Mouse (Mus musculus) heart, embryonic 11.5 days (tissue): ENCODE measurements at regions not wholly inside any gene's neighbourhood (a gene's known extent, or its start where the extent isn't known, plus 50 kb on each side); places are given as distances from the start of the nearest gene placed in this dataset.

ENCODE experiments used
- ATAC-seq: fragments of 200-750 bp; cut with Nextera tagmentation; replicated peaks from 2 replicates; pipeline ENCODE4 v1.8.0; 2017; ENCODE audit warnings: moderate library complexity; ENCODE audit not compliant: insufficient number of reproducible peaks, low FRiP score, low TSS enrichment
- H3K27ac ChIP-seq: fragments of 300-500 bp; sonication (generic); 2 replicates; pipeline ENCODE4 v1.5.1; 2014; ENCODE audit warnings: mild to moderate bottlenecking, low read depth, low read length
- H3K27me3 ChIP-seq: fragments of 300-500 bp; sonication (generic); 2 replicates; pipeline ENCODE4 v1.6.1; 2014; ENCODE audit warnings: mild to moderate bottlenecking, low read length, mixed read lengths; ENCODE audit not compliant: control insufficient read depth, insufficient read depth
- H3K36me3 ChIP-seq: fragments of 300-500 bp; sonication (generic); 2 replicates; pipeline ENCODE4 v1.6.1; 2014; ENCODE audit warnings: mild to moderate bottlenecking, low read length, moderate library complexity, mixed read lengths; ENCODE audit not compliant: control insufficient read depth, insufficient read depth
- H3K4me1 ChIP-seq: fragments of 300-500 bp; sonication (generic); 2 replicates; pipeline ENCODE4 v1.6.1; 2014; ENCODE audit warnings: low read length; ENCODE audit not compliant: control insufficient read depth, insufficient read depth
- H3K4me2 ChIP-seq: fragments of 300-500 bp; sonication (generic); 2 replicates; pipeline ENCODE4 v1.6.1; 2014; ENCODE audit warnings: mild to moderate bottlenecking, moderate library complexity
- H3K4me3 ChIP-seq: fragments of 300-500 bp; sonication (generic); 2 replicates; pipeline ENCODE4 v1.5.1; 2014; ENCODE audit warnings: low read depth, low read length
- H3K9ac ChIP-seq: fragments of 300-500 bp; sonication (generic); 2 replicates; pipeline ENCODE4 v1.6.1; 2014; ENCODE audit warnings: mild to moderate bottlenecking, low read depth, low read length, moderate library complexity
- H3K9me3 ChIP-seq: fragments of 300-500 bp; sonication (generic); replicated peaks from 2 replicates; pipeline ENCODE4 v1.6.1; 2016; ENCODE audit warnings: low read length; ENCODE audit not compliant: control insufficient read depth
- WGBS: fragments of 180-500 bp; shearing (Covaris S2); extraction: QIAGEN DNeasy Blood & Tissue Kit; methylation state at CpG from one replicate; pipeline ENCODE4 v1.1.7; 2014; ENCODE audit not compliant: insufficient replicate concordance; 5-methylcytosine and 5-hydroxymethylcytosine counted together

DNA sequence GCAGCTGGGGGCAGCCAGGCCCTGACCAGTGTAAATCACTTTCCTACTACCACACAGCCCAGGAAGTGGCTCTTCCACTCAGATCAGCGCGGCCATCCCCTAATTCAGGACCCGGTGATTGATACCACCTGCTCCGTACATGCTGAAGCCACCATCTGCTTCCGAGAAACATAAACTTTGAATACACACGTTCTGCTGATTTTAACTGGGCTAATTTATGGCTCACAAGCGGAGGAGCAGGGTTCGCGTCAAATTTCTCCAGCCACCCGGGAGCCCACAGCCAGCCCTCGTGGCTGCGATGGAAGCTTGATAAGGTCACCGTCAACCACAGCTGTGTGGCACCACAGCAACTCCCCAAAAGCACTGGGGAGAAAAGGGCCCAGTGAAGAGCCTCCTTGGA, 72.0 kb upstream of the Nkx1-1 start:
- Histone ChIP-seq H3K36me3 (no peaks in the 10 kb centered on the region), H3K9me3 (no peaks in the 10 kb centered on the region), H3K4me3 (no peak overlapping the region), H3K9ac (no peak overlapping the region), H3K27ac (no peak overlapping the region), H3K4me1 (peaks cover 4% of the 10 kb centered on the region; the same call in 1 of the 2 replicates), H3K4me2 (no peak overlapping the region), H3K27me3 (peaks cover 4% of the 10 kb centered on the region; the same call in 1 of the 2 replicates)
- no peak for ATAC-seq
- 59% methylated on average over 13 of the region's 13 CpGs for WGBS

GRCm38 (mm10) chr5:33501735-33502495, 68.1 kb upstream of the Nkx1-1 start:
- H3K4me3 ChIP-seq: no peak overlapping the region
- H3K4me1 ChIP-seq: peaks cover 4% of the 10 kb centered on the region; the same call in 1 of the 2 replicates
- H3K27me3 ChIP-seq: peaks cover 5% of the 10 kb centered on the region; the same call in 1 of the 2 replicates
- no peak overlapping the region for H3K4me2 ChIP-seq
- ATAC-seq: no peak
- H3K9ac ChIP-seq: no peak overlapping the region
- 62% methylated on average over 23 of the region's 23 CpGs for WGBS
- H3K36me3 ChIP-seq: no peaks in the 10 kb centered on the region
- no peaks in the 10 kb centered on the region for H3K9me3 ChIP-seq
- no peak overlapping the region for H3K27ac ChIP-seq

DNA sequence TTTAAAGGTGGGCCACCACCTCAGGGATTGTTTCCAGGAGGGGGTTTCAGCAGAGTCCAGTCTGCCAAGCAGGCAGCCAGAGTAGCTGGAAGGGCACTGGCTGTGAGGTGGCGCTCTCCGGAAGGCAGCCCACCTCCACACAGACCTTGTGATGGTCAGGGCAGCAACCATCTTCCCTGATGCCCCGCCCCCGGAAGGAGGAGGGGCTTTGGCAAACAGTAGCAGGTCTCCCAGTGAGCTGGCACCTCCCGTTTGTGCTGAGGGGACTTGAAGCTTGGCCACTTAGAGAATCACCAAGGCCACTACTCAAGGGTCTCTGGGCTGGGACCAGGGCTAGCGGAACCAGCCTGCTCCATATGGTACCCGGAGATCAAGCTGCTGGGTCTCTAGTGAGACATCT, 67.4 kb upstream of the Nkx1-1 start:
- WGBS: 45% methylated on average over 7 of the region's 7 CpGs
- ATAC-seq: no peak
- H3K27me3 ChIP-seq: peaks cover 7% of the 10 kb centered on the region; the same call in 1 of the 2 replicates

GRCm38 (mm10) chr5:33495900-33496529, 62.2 kb upstream of the Nkx1-1 start:
- ATAC-seq: peak; percentile 47; the same call in 1 of the 2 replicates
- WGBS: 33% methylated on average over 6 of the region's 6 CpGs
- peaks cover 5% of the 10 kb centered on the region; the same call in 1 of the 2 replicates for H3K27me3 ChIP-seq

More for the DNA sequence above, 67.4 kb upstream of the Nkx1-1 start:
- Histone ChIP-seq H3K4me3 (no peak overlapping the region), H3K4me2 (no peak overlapping the region), H3K27ac (no peak overlapping the region), H3K36me3 (no peaks in the 10 kb centered on the region), H3K9me3 (no peaks in the 10 kb centered on the region), H3K9ac (no peak overlapping the region), H3K4me1 (peaks cover 4% of the 10 kb centered on the region; the same call in 1 of the 2 replicates)

GRCm38 (mm10) chr5:33495276-33495675, 61.5 kb upstream of the Nkx1-1 start:
- H3K27me3 ChIP-seq: peaks cover 5% of the 10 kb centered on the region; the same call in 1 of the 2 replicates
- no peak for ATAC-seq
- no peaks in the 10 kb centered on the region for H3K4me1 ChIP-seq
- no peak overlapping the region for H3K27ac ChIP-seq
- no peak overlapping the region for H3K4me3 ChIP-seq
- no peak overlapping the region for H3K4me2 ChIP-seq
- H3K36me3 ChIP-seq: no peaks in the 10 kb centered on the region
- no peaks in the 10 kb centered on the region for H3K9me3 ChIP-seq
- WGBS: 69% methylated on average over 6 of the region's 6 CpGs
- no peak overlapping the region for H3K9ac ChIP-seq

More at GRCm38 (mm10) chr5:33495900-33496529, 62.2 kb upstream of the Nkx1-1 start:
- Histone ChIP-seq H3K36me3 (no peaks in the 10 kb centered on the region), H3K4me2 (no peak overlapping the region), H3K27ac (no peak overlapping the region), H3K9me3 (no peaks in the 10 kb centered on the region), H3K9ac (no peak overlapping the region), H3K4me3 (no peak overlapping the region), H3K4me1 (no peaks in the 10 kb centered on the region)

- no peak overlapping the region for H3K4me2 ChIP-seq
- no peak overlapping the region for H3K9ac ChIP-seq
- peaks cover 18% of the 10 kb centered on the region for H3K4me1 ChIP-seq
- peaks cover 10% of the 10 kb centered on the region; the same call in 1 of the 2 replicates for H3K27me3 ChIP-seq
- 83% methylated on average over 11 of the region's 11 CpGs for whole genome bisulfite sequencing
- H3K27ac ChIP-seq: no peak overlapping the region
- no peaks in the 10 kb centered on the region for H3K36me3 ChIP-seq
- no peak for ATAC-seq
- H3K4me3 ChIP-seq: no peak overlapping the region
- H3K9me3 ChIP-seq: no peaks in the 10 kb centered on the region
Measured at GRCm38 (mm10) chr5:33492604-33493315, 59.0 kb upstream of the Nkx1-1 start.

DNA sequence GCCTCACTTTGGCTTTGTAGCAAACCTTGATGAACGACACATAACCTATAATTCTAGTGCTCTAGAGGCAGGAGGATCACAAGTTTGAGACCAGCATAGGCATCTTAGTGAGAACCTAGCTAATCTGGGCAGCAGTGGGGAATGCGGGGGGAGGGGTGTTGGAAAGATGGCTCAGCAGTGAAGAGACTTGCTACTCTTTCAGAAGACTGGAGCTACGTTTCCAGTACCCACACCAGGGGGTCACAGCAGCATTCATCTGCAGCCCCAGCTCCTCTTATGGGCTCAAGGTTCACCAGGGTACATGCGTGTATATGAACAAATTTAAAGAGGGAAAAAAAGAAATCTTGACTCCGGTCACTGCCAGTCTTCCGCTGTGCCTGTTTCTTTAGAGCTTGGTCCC, 55.5 kb upstream of the Nkx1-1 start:
- Histone ChIP-seq H3K9ac (no peak overlapping the region), H3K27me3 (peaks cover 11% of the 10 kb centered on the region), H3K27ac (no peak overlapping the region), H3K4me1 (peaks cover 30% of the 10 kb centered on the region), H3K4me2 (no peak overlapping the region), H3K4me3 (no peak overlapping the region), H3K9me3 (no peaks in the 10 kb centered on the region), H3K36me3 (no peaks in the 10 kb centered on the region)
- ATAC-seq: no peak
- WGBS: 59% methylated on average over 6 of the region's 6 CpGs

DNA sequence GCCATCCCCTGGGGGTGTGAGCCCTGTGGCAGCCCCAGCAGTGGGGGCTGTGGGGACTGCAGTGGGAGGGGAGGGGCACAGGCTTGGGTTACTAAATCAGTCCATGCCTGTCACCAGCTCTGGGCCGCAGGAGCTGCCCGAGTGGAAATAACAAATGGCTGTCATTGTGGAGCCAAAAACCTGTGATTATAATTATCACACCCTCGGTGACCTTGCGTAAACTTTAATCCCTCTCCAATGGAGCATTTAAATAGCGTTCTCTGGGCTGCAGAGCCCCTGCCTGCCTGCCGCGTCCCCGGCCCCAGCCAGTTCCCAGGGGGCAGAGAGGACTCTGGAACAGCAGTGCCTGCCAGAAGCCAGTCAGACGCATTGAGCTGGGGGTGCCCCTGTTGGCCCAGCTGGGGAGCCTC, 54.4 kb upstream of the Nkx1-1 start:
- Histone ChIP-seq H3K4me1 (peaks cover 30% of the 10 kb centered on the region), H3K27ac (no peak overlapping the region), H3K27me3 (peaks cover 20% of the 10 kb centered on the region), H3K9me3 (no peaks in the 10 kb centered on the region), H3K9ac (no peak overlapping the region), H3K4me3 (no peak overlapping the region), H3K4me2 (peak overlapping the region; percentile 3; the same call in 1 of the 2 replicates), H3K36me3 (no peaks in the 10 kb centered on the region)
- WGBS: 5% methylated on average over 9 of the region's 9 CpGs
- no peak for ATAC-seq
